Mouse (Mus musculus) limb, embryonic 15.5 days (tissue): Measurements from ENCODE around the gene Ccdc188. TPM values are rescaled to one million over a fixed set of nuclear protein-coding genes. Genes with fewer than 3 reads are reported as not detected.

Experiments used
- ATAC-seq: fragments of 200-750 bp; cut with Nextera tagmentation; 2 replicates; pipeline ENCODE4 v1.8.0; 2017; ENCODE audit warnings: low read depth, moderate TSS enrichment; ENCODE audit not compliant: insufficient number of reproducible peaks, low FRiP score, low TSS enrichment
- H3K27ac ChIP-seq: fragments of 300-500 bp; sonication (generic); 2 replicates; pipeline ENCODE4 v1.5.1; 2015; ENCODE audit warnings: moderate library complexity, mild to moderate bottlenecking, inconsistent platforms
- H3K27me3 ChIP-seq: fragments of 300-500 bp; sonication (generic); 2 replicates; pipeline ENCODE4 v1.6.1; 2015; ENCODE audit warnings: inconsistent platforms
- H3K36me3 ChIP-seq: fragments of 300-500 bp; sonication (generic); 2 replicates; pipeline ENCODE4 v1.6.1; 2015; ENCODE audit warnings: inconsistent platforms
- H3K4me1 ChIP-seq: fragments of 300-500 bp; sonication (generic); 2 replicates; pipeline ENCODE4 v1.6.1; 2015; ENCODE audit warnings: inconsistent platforms
- H3K4me2 ChIP-seq: fragments of 300-500 bp; sonication (generic); 2 replicates; pipeline ENCODE4 v1.6.1; 2015; ENCODE audit warnings: mild to moderate bottlenecking, inconsistent platforms
- H3K4me3 ChIP-seq: fragments of 300-500 bp; sonication (generic); 2 replicates; pipeline ENCODE4 v1.5.1; 2015; ENCODE audit warnings: mild to moderate bottlenecking, inconsistent platforms
- H3K9ac ChIP-seq: fragments of 300-500 bp; sonication (generic); 2 replicates; pipeline ENCODE4 v1.6.1; 2015; ENCODE audit warnings: inconsistent platforms
- H3K9me3 ChIP-seq: fragments of 300-500 bp; sonication (generic); 2 replicates; pipeline ENCODE4 v1.6.1; 2016; ENCODE audit warnings: inconsistent platforms
- WGBS: fragments of 180-500 bp; shearing (Covaris S2); methylation state at CpG from one replicate; pipeline ENCODE4 v1.1.7; 2015; 5-methylcytosine and 5-hydroxymethylcytosine counted together
- polyA plus RNA-seq: library from polyadenylated mRNA; unstranded; fragments of >200 nt; fragmentation: Nextera tagmentation; extraction: Ambion mirVana; gene quantifications from 2 replicates; pipeline ENCODE4 v1.2.1, GENCODE M21; 2015

Ccdc188 gene
- polyA plus RNA-seq, 1 experiment from 2014 or later: not detected

DNA sequence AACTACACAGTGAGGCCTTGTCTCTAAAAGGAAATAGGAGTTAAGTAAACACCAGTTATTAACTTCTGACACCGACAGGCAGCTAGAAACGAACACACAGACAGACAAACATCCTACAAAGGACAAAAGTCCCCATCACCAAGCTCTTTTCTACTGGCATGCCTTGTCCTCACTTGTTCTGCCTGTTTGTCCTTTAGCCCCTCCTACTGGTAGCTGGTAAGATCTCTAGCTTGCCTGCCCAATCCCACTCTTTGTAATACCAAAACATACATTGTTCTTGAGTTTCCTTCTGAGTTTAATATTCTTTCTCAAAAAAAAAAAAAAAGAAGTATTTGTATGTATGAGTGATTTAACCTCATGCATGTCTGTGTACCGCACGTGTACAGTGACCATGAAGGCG lies 50.5 kb downstream of the Ccdc188 start:
- no peak overlapping the region for H3K4me3 ChIP-seq
- no peak overlapping the region for H3K9ac ChIP-seq
- H3K9me3 ChIP-seq: no peaks in the 10 kb centered on the region
- no peaks in the 10 kb centered on the region for H3K4me1 ChIP-seq
- H3K4me2 ChIP-seq: no peak overlapping the region
- WGBS: 91% methylated on average over 5 of the region's 5 CpGs
- ATAC-seq: no peak
- peaks cover 84% of the 10 kb centered on the region for H3K36me3 ChIP-seq
- no peaks in the 10 kb centered on the region for H3K27me3 ChIP-seq
- H3K27ac ChIP-seq: no peak overlapping the region

Other genes with a start within 250 kb of the Ccdc188 start
- gene Vpreb2, start 237.5 kb upstream of the Ccdc188 start, polyA plus RNA-seq: not detected in 2 replicates
- 108 and 114 TPM in 2 replicates for gene Dgcr6, start 165.0 kb upstream of the Ccdc188 start, polyA plus RNA-seq
- gene Prodh, start 127.7 kb upstream of the Ccdc188 start, polyA plus RNA-seq: 10.9 and 11.8 TPM in 2 replicates
- 7.0 and 7.9 TPM in 2 replicates for gene Rtn4r, start 90.2 kb upstream of the Ccdc188 start, polyA plus RNA-seq
- 20.0 and 23.8 TPM in 2 replicates for gene Zdhhc8, start 17.3 kb downstream of the Ccdc188 start, polyA plus RNA-seq
- 103 and 110 TPM in 2 replicates for gene Trmt2a, start 30.8 kb downstream of the Ccdc188 start, polyA plus RNA-seq
- gene Ranbp1, start 30.9 kb downstream of the Ccdc188 start, polyA plus RNA-seq: 431 and 446 TPM in 2 replicates
- 0.87 TPM in 1 of 2 replicates, not detected in the other for gene Gm49776, start 40.4 kb downstream of the Ccdc188 start, polyA plus RNA-seq
- 28.7 and 34.0 TPM in 2 replicates for gene Dgcr8, start 71.4 kb downstream of the Ccdc188 start, polyA plus RNA-seq
- 29.6 and 33.3 TPM in 2 replicates for gene Tango2, start 130.2 kb downstream of the Ccdc188 start, polyA plus RNA-seq
- 25.3 and 25.8 TPM in 2 replicates for gene Arvcf, start 130.3 kb downstream of the Ccdc188 start, polyA plus RNA-seq
- gene Txnrd2, start 208.5 kb downstream of the Ccdc188 start, polyA plus RNA-seq: 16.5 and 16.8 TPM in 2 replicates
- 119 and 127 TPM in 2 replicates for gene Comt, start 209.0 kb downstream of the Ccdc188 start, polyA plus RNA-seq